Mouse (Mus musculus): ENCODE results near the gene Ptprk. TPM values are rescaled to one million over a fixed set of nuclear protein-coding genes. Genes with fewer than 3 reads are reported as not detected.

Ptprk gene
- polyA plus RNA-seq, 1 experiment from 2014 or later, result 22.3 TPM

- H3K4me3 ChIP-seq, result no peak overlapping the region
- H3K27me3 ChIP-seq, result no peaks in the 10 kb centered on the region
- ATAC-seq (ENCODE audit: low FRiP score, low read depth), result peak; percentile 72; the same call in 1 of the 2 replicates
- H3K27ac ChIP-seq (replicated peaks), result no peak overlapping the region
- H3K36me3 ChIP-seq, result no peaks in the 10 kb centered on the region
- H3K4me2 ChIP-seq (replicated peaks), result no peak overlapping the region
- no peaks in the 10 kb centered on the region for H3K9me3 ChIP-seq
- H3K9ac ChIP-seq (replicated peaks), result no peak overlapping the region
- H3K4me1 ChIP-seq, result no peaks in the 10 kb centered on the region
- WGBS, result 78% methylated on average over 3 of the region's 3 CpGs
These were observed 126.0 kb downstream of the Ptprk start for GRCm38 (mm10) chr10:28200609-28201008.

DNA sequence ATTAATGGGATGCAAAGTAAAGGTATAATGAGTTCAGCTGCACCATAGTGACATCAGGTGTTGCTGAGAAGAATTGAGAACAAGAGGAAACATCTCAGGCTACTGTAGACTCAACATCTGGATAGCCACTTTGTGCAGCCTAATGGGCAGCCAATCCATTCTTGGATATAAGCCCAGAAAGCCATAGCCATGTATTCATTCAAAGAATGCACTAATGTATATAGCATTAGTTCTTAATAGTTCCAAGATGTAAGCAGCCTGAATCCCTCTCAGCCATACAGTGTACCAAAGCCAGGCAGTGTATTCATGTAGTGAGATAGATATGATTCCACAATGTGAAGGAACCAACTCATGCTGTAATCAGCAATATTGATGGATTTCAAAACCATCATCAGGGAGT lies 134.8 kb downstream of the Ptprk start:
- H3K9me3 ChIP-seq, result no peaks in the 10 kb centered on the region
- no peaks in the 10 kb centered on the region for H3K36me3 ChIP-seq
- no peak overlapping the region for H3K27ac ChIP-seq (replicated peaks)
- no peak overlapping the region for H3K4me2 ChIP-seq (replicated peaks)
- no peak for ATAC-seq (ENCODE audit: low FRiP score, low read depth)
- H3K27me3 ChIP-seq, result no peaks in the 10 kb centered on the region
- no peaks in the 10 kb centered on the region for H3K4me1 ChIP-seq
- no peak overlapping the region for H3K4me3 ChIP-seq
- no peak overlapping the region for H3K9ac ChIP-seq (replicated peaks)

GRCm38 (mm10) chr10:28212083-28212482 lies 137.5 kb downstream of the Ptprk start:
- H3K27ac ChIP-seq (replicated peaks), result no peak overlapping the region
- H3K36me3 ChIP-seq, result no peaks in the 10 kb centered on the region
- ATAC-seq (ENCODE audit: low FRiP score, low read depth), result no peak
- H3K9me3 ChIP-seq, result no peaks in the 10 kb centered on the region
- WGBS, result 89% methylated on average over 1 of the region's 1 CpGs
- H3K4me1 ChIP-seq, result no peaks in the 10 kb centered on the region
- H3K9ac ChIP-seq (replicated peaks), result no peak overlapping the region
- no peak overlapping the region for H3K4me2 ChIP-seq (replicated peaks)
- H3K4me3 ChIP-seq, result no peak overlapping the region
- no peaks in the 10 kb centered on the region for H3K27me3 ChIP-seq

DNA sequence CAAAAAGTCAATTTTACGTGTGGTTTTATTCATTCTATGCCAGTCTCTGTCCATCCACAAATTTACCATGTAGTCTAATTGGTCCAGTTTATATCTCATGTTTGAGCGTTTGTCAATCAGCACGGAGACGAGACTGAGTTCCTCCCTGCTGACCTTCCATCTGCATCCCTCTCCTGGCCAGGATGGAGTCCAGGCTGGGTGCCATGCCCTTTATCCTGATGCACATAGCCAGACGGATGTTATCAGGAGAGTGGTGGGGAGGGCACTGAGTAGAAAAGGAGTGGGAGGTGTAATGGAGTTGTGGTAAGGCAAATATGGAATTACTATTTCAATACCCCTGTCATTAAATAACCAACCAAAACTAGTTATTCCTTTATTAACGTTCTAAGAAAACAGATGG lies 140.5 kb downstream of the Ptprk start:
- WGBS, result 91% methylated on average over 6 of the region's 6 CpGs
- ATAC-seq (ENCODE audit: low FRiP score, low read depth), result no peak
- no peaks in the 10 kb centered on the region for H3K27me3 ChIP-seq
- H3K9ac ChIP-seq (replicated peaks), result no peak overlapping the region
- H3K36me3 ChIP-seq, result no peaks in the 10 kb centered on the region
- H3K4me1 ChIP-seq, result no peaks in the 10 kb centered on the region
- no peak overlapping the region for H3K27ac ChIP-seq (replicated peaks)
- H3K4me3 ChIP-seq, result no peak overlapping the region
- no peaks in the 10 kb centered on the region for H3K9me3 ChIP-seq
- no peak overlapping the region for H3K4me2 ChIP-seq (replicated peaks)

GRCm38 (mm10) chr10:28223602-28224001 lies 149.0 kb downstream of the Ptprk start:
- Histone ChIP-seq H3K4me3 (no peak overlapping the region), H3K27me3 (no peaks in the 10 kb centered on the region), H3K27ac (replicated peaks) (no peak overlapping the region), H3K4me1 (peaks cover 5% of the 10 kb centered on the region), H3K36me3 (no peaks in the 10 kb centered on the region), H3K4me2 (replicated peaks) (no peak overlapping the region), H3K9me3 (no peaks in the 10 kb centered on the region), H3K9ac (replicated peaks) (no peak overlapping the region)
- WGBS, result 63% methylated on average over 6 of the region's 6 CpGs
- ATAC-seq (ENCODE audit: low FRiP score, low read depth), result no peak

DNA sequence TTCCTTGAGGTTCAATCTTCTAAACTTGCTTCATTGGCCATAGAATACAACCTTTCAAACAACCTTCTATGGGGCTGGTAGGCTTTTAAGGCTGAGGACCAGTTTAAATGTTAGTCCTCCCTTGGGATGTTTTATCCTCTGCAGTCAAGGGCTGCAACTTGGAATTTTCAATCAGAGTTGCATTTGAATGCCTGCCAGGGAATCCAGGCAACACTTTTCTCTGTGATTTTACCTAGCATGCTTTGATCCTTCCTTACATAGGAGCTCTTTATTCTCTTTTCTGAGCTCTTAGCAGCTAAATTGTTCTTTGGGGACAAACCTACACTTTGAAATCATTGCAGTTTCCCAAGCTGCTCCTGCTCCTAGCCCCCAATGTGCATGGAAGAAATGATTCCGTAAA lies 149.8 kb downstream of the Ptprk start:
- Histone ChIP-seq H3K36me3 (no peaks in the 10 kb centered on the region), H3K9ac (replicated peaks) (no peak overlapping the region), H3K27me3 (no peaks in the 10 kb centered on the region), H3K4me2 (replicated peaks) (no peak overlapping the region), H3K27ac (replicated peaks) (no peak overlapping the region), H3K9me3 (no peaks in the 10 kb centered on the region), H3K4me3 (no peak overlapping the region), H3K4me1 (peaks cover 5% of the 10 kb centered on the region)
- no peak for ATAC-seq (ENCODE audit: low FRiP score, low read depth)
- 63% methylated on average over 1 of the region's 1 CpGs for WGBS

DNA sequence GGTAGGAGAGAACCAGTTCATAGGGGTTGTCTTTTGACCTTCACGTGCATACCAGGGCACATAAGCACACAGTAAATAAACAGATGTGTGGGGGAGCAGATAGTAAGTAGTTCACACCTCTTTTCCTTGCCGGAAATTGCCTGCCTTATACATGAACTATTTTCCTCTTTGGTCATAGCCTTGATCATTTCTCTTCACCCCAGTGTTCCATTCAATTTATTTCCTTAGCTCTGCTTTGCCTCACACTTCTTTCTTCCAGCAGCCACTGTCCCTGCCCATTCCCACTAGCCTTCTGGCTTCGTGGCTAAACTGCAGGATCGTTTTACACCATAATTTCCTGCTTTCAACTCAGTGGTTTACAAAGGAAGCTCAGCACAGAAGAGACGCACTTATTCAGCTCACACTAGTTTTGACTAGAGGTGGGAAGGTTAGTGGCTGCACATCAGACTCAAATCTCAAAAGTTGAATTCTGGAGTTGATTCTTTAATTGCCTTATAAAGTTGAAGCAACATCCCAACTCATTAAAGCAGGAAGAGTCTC lies 151.0 kb downstream of the Ptprk start:
- Histone ChIP-seq H3K9me3 (no peaks in the 10 kb centered on the region), H3K4me2 (replicated peaks) (no peak overlapping the region), H3K27ac (replicated peaks) (no peak overlapping the region), H3K36me3 (no peaks in the 10 kb centered on the region), H3K4me1 (peaks cover 5% of the 10 kb centered on the region), H3K4me3 (no peak overlapping the region), H3K9ac (replicated peaks) (no peak overlapping the region), H3K27me3 (no peaks in the 10 kb centered on the region)
- 60% methylated on average over 5 of the region's 5 CpGs for WGBS
- no peak for ATAC-seq (ENCODE audit: low FRiP score, low read depth)

DNA sequence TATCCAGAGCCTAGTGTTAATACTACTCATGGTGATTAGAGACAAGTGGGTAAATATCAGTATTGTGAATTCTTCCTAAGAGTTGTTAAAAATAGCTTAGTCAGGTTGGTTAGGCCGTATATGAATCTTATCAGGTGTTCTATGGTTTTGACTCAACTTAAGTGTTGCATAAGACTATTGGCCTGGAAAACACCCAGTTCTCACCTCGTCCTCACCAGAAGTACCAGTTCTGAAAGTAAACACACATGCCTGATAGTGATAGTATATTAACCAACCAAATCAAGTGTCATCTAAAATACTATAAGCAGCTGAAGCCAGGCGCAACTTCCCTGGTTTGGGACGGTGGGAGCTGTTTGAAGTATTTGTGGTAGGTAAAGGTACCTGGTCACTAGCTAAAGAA lies 153.1 kb downstream of the Ptprk start:
- 89% methylated on average over 4 of the region's 4 CpGs for WGBS
- H3K4me3 ChIP-seq, result no peak overlapping the region
- H3K4me2 ChIP-seq (replicated peaks), result no peak overlapping the region
- no peak overlapping the region for H3K9ac ChIP-seq (replicated peaks)
- H3K27me3 ChIP-seq, result no peaks in the 10 kb centered on the region
- no peak for ATAC-seq (ENCODE audit: low FRiP score, low read depth)
- no peak overlapping the region for H3K27ac ChIP-seq (replicated peaks)
- H3K36me3 ChIP-seq, result no peaks in the 10 kb centered on the region
- H3K9me3 ChIP-seq, result no peaks in the 10 kb centered on the region
- H3K4me1 ChIP-seq, result peaks cover 15% of the 10 kb centered on the region

DNA sequence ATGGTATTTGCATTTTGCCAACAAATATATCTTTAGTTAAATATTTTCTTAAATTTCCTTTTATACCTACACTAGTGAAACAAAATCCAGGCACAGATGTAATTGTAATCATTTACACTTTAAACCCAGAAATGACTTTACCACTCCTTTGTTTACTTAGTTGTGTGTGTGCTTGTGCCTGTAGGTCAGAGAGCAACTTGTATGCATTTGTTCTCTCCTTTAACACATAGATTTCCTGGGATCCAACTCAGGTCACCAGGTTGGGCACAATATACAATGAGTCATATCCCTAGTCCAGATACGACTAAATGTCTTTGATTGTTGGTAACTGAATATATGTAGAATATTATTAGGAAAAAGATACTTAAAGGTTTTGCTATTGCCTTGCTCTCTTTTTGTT lies 153.6 kb downstream of the Ptprk start:
- H3K27me3 ChIP-seq, result no peaks in the 10 kb centered on the region
- WGBS, result 90% methylated on average over 1 of the region's 1 CpGs
- no peak for ATAC-seq (ENCODE audit: low FRiP score, low read depth)
- no peaks in the 10 kb centered on the region for H3K9me3 ChIP-seq
- H3K4me1 ChIP-seq, result peaks cover 17% of the 10 kb centered on the region
- H3K4me3 ChIP-seq, result no peak overlapping the region
- no peak overlapping the region for H3K4me2 ChIP-seq (replicated peaks)
- H3K36me3 ChIP-seq, result no peaks in the 10 kb centered on the region
- no peak overlapping the region for H3K9ac ChIP-seq (replicated peaks)
- no peak overlapping the region for H3K27ac ChIP-seq (replicated peaks)

DNA sequence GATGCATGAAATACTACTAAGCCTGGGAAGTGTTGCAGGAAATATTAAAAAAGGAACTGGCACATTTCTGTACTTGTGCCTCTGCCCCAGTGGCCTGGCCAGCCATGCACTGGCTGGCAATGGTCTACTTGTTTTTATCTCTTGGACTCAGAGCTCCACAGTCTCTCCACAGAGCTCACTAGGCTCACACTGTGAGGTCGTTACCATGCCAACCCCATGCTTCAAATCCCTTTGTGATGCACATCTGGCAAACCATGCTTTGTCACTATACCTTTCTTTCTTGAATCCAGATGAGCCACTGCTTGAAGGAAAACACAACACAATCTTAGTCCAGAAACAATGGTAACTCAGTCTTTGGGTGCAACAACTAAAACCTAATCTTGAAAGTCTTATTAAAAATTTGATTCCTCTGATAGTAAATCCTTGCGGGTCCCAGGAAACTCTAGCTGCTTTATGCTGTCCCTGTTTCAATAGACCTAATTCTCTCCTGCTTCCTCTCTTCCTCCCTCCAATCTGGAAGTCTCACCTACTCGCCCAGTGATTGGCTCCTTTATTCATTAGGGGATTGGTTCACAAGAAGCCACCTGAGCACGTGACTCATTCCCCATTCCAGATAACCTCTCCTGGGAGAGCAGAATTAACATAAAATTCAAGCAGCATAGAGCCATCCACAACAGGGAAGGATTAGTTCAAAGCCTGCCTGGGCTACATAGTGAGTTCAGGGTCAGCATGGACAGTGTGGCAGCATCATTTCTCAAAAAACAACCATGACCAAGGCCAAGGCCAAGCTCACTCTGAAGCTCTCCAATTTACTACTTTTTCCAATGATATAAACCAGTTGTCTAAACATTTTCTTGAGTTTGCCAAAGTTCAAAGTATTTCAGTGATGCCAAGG lies 157.9 kb downstream of the Ptprk start:
- no peak overlapping the region; the same call in 1 of the 2 replicates for H3K27ac ChIP-seq (replicated peaks)
- no peaks in the 10 kb centered on the region for H3K36me3 ChIP-seq
- H3K27me3 ChIP-seq, result no peaks in the 10 kb centered on the region

GRCm38 (mm10) chr10:28249047-28249446 lies 174.4 kb downstream of the Ptprk start:
- Histone ChIP-seq H3K4me1 (peaks cover 12% of the 10 kb centered on the region), H3K9me3 (no peaks in the 10 kb centered on the region), H3K9ac (replicated peaks) (no peak overlapping the region), H3K36me3 (no peaks in the 10 kb centered on the region), H3K27ac (replicated peaks) (no peak overlapping the region), H3K4me3 (no peak overlapping the region), H3K27me3 (no peaks in the 10 kb centered on the region), H3K4me2 (replicated peaks) (no peak overlapping the region)
- 88% methylated on average over 4 of the region's 4 CpGs for WGBS
- no peak for ATAC-seq (ENCODE audit: low FRiP score, low read depth)

More for the DNA sequence above, 157.9 kb downstream of the Ptprk start:
- Histone ChIP-seq H3K9ac (replicated peaks) (no peak overlapping the region), H3K4me3 (no peak overlapping the region), H3K4me2 (replicated peaks) (no peak overlapping the region), H3K9me3 (no peaks in the 10 kb centered on the region), H3K4me1 (peaks cover 11% of the 10 kb centered on the region)
- ATAC-seq (ENCODE audit: low FRiP score, low read depth), result peak; percentile 89
- WGBS, result 12% methylated on average over 4 of the region's 4 CpGs

GRCm38 (mm10) chr10:28251385-28251784 lies 176.8 kb downstream of the Ptprk start:
- Histone ChIP-seq H3K9me3 (no peaks in the 10 kb centered on the region), H3K4me3 (no peak overlapping the region), H3K36me3 (no peaks in the 10 kb centered on the region), H3K27ac (replicated peaks) (no peak overlapping the region), H3K4me2 (replicated peaks) (no peak overlapping the region), H3K27me3 (no peaks in the 10 kb centered on the region), H3K4me1 (peaks cover 12% of the 10 kb centered on the region), H3K9ac (replicated peaks) (no peak overlapping the region)
- WGBS, result 33% methylated on average over 4 of the region's 4 CpGs
- 0 out of 2 replicates have a peak, but pooled peaks have one; percentile 31 for ATAC-seq (ENCODE audit: low FRiP score, low read depth)

Measured in midbrain, embryonic 12.5 days (tissue).